Mouse (Mus musculus) stomach, embryonic 16.5 days (tissue): ENCODE results near the gene Cdc42bpa. TPM values are rescaled to one million over a fixed set of nuclear protein-coding genes. Genes with fewer than 3 reads are reported as not detected.

Experiments used
- ATAC-seq: fragments of 200-750 bp; cut with Nextera tagmentation; 2 replicates; pipeline ENCODE4 v1.8.0; 2017; ENCODE audit warnings: moderate number of reproducible peaks, moderate TSS enrichment; ENCODE audit not compliant: insufficient read depth, low FRiP score
- H3K27ac ChIP-seq: fragments of 300-500 bp; sonication (generic); 2 replicates; pipeline ENCODE4 v1.5.1; 2014; ENCODE audit warnings: low read length
- H3K27me3 ChIP-seq: fragments of 300-500 bp; sonication (generic); 2 replicates; pipeline ENCODE4 v1.6.1; 2014; ENCODE audit warnings: low read length, control low read depth, mixed read lengths; ENCODE audit not compliant: control insufficient read depth, insufficient read depth
- H3K36me3 ChIP-seq: fragments of 300-500 bp; sonication (generic); 2 replicates; pipeline ENCODE4 v1.6.1; 2014; ENCODE audit warnings: low read length; ENCODE audit not compliant: control insufficient read depth, insufficient read depth
- H3K4me1 ChIP-seq: fragments of 300-500 bp; sonication (generic); 2 replicates; pipeline ENCODE4 v1.6.1; 2014; ENCODE audit warnings: low read length, control low read depth, mixed read lengths; ENCODE audit not compliant: control insufficient read depth, insufficient read depth
- H3K4me2 ChIP-seq: fragments of 300-500 bp; sonication (generic); 2 replicates; pipeline ENCODE4 v1.6.1; 2014; ENCODE audit warnings: low read depth, low read length, mixed read lengths
- H3K4me3 ChIP-seq: fragments of 300-500 bp; sonication (generic); replicated peaks from 2 replicates; pipeline ENCODE4 v1.5.1; 2014; ENCODE audit warnings: mild to moderate bottlenecking, low read length
- H3K9ac ChIP-seq: fragments of 300-500 bp; sonication (generic); 2 replicates; pipeline ENCODE4 v1.6.1; 2014; ENCODE audit warnings: low read length
- H3K9me3 ChIP-seq: fragments of 300-500 bp; sonication (generic); replicated peaks from 2 replicates; pipeline ENCODE4 v1.6.1; 2016; ENCODE audit warnings: low read length, control low read depth; ENCODE audit not compliant: control insufficient read depth
- WGBS: fragments of 180-500 bp; shearing (Covaris S2); extraction: QIAGEN DNeasy Blood & Tissue Kit; methylation state at CpG from one replicate; pipeline ENCODE4 v1.1.7; 2014; 5-methylcytosine and 5-hydroxymethylcytosine counted together
- polyA plus RNA-seq: library from polyadenylated mRNA; unstranded; fragments of >200 nt; fragmentation: Nextera tagmentation; extraction: Ambion mirVana; gene quantifications from 2 replicates; pipeline ENCODE4 v1.2.1, GENCODE M21; 2015

Cdc42bpa gene
- polyA plus RNA-seq, 1 experiment from 2014 or later: 16.3 TPM

DNA sequence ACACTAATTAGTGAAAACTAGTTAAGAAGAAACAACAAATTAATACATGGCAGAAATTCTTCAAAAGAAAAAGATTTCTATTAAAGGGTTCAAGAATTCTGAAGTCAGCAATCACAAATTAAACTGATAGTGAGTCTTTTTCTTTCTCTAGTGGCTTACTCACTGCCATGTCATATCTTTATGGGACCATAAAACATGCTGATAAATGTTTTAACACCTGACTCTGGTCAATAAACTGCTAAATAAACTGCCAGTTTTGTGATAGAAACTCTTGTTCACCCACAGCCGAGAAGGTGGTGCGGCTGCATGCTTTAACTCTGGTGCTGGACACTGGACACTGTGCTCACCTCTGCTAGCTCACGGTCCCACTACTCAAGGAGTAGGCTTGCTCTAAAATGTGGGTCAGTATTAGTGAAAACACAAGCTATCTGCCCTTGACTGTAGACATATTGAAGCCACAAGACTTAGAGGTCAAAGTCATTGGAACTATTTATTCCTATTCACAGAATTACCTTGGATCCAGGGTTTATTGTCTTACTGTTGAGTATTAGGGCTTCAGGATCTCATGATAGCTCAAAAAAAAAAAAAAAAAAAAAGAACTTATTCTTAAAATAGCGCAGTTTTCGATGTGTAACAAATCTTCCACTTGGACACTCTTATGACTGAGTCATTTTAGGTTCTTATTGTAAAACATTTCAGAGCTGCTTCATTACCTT, 168.0 kb downstream of the Cdc42bpa start:
- Histone ChIP-seq H3K27ac (no peak overlapping the region), H3K9me3 (no peaks in the 10 kb centered on the region), H3K9ac (no peak overlapping the region), H3K36me3 (no peaks in the 10 kb centered on the region), H3K27me3 (no peaks in the 10 kb centered on the region), H3K4me2 (no peak overlapping the region), H3K4me3 (no peak overlapping the region), H3K4me1 (no peaks in the 10 kb centered on the region)
- WGBS: 82% methylated on average over 5 of the region's 5 CpGs
- ATAC-seq: no peak

DNA sequence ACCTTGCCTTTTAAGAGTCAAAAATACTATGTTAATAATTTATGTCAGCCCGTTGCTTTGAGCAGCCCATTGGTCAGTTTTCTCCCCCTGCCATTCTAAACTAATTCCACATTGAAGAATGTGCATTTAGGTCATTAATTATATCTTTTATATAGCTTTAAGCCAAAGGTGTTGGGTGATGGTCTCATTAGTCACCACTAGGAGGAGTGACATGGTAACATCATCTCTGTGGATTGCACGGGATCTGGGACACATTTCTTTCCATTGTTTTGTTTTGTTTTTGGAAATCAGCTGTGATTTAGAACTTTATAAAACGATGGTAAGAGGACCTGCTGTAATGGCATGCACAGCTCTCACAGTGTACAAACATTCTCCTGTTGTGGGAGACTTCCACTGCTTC, 171.1 kb downstream of the Cdc42bpa start:
- no peak overlapping the region for H3K4me3 ChIP-seq
- H3K27ac ChIP-seq: no peak overlapping the region
- H3K9ac ChIP-seq: no peak overlapping the region
- no peaks in the 10 kb centered on the region for H3K36me3 ChIP-seq
- H3K4me1 ChIP-seq: no peaks in the 10 kb centered on the region
- H3K27me3 ChIP-seq: no peaks in the 10 kb centered on the region
- ATAC-seq: no peak
- no peaks in the 10 kb centered on the region for H3K9me3 ChIP-seq
- H3K4me2 ChIP-seq: no peak overlapping the region
- 61% methylated on average over 3 of the region's 3 CpGs for WGBS

DNA sequence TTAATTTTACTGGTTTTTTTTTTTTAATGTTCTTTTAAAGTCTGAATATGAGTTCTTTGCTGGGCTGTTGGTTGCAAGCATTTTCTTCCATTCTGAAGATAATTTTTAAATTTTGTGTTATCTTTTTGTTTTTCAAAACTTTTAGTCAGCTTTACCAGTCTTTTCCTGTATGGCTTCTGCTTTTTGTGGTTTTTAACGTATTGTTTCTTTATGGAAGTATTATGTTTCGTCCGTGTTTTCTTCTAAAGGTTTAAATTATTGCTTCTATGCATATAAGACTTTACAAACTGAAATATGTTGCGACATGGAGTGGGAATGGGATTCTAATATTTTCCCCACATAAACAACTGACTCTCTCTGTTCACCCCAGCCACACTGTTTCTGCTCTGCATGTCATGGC, 171.9 kb downstream of the Cdc42bpa start:
- Histone ChIP-seq H3K4me1 (no peaks in the 10 kb centered on the region), H3K27ac (no peak overlapping the region), H3K27me3 (no peaks in the 10 kb centered on the region), H3K4me3 (no peak overlapping the region), H3K4me2 (no peak overlapping the region), H3K36me3 (0 out of 2 replicates have a peak, but pooled peaks cover 5% of the 10 kb centered on the region), H3K9ac (no peak overlapping the region), H3K9me3 (no peaks in the 10 kb centered on the region)
- no peak for ATAC-seq
- 87% methylated on average over 4 of the region's 4 CpGs for WGBS

DNA sequence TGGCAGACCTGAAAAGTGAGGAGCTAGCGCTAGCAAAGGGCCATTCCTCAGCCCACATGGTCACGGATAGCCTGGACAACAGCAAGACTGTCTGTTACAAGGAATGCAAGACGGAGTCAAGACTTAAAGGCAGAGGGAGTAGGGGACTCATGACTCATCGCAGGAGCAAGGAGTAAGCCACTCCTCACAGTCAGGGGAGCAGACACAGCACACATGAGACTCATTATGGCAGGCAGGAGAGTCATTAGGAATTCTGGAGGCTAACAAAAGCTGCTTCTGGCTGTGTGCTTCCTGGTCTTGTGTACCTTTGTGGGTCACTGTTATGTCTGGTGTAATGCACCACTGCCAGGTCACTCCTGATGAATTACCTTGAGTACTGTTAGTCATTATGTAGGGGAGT, 178.9 kb downstream of the Cdc42bpa start:
- Histone ChIP-seq H3K4me1 (no peaks in the 10 kb centered on the region), H3K27ac (no peak overlapping the region), H3K4me2 (no peak overlapping the region), H3K9me3 (no peaks in the 10 kb centered on the region), H3K4me3 (no peak overlapping the region), H3K9ac (no peak overlapping the region), H3K27me3 (no peaks in the 10 kb centered on the region), H3K36me3 (peaks cover 10% of the 10 kb centered on the region; the same call in 1 of the 2 replicates)
- 80% methylated on average over 4 of the region's 4 CpGs for WGBS
- ATAC-seq: no peak

DNA sequence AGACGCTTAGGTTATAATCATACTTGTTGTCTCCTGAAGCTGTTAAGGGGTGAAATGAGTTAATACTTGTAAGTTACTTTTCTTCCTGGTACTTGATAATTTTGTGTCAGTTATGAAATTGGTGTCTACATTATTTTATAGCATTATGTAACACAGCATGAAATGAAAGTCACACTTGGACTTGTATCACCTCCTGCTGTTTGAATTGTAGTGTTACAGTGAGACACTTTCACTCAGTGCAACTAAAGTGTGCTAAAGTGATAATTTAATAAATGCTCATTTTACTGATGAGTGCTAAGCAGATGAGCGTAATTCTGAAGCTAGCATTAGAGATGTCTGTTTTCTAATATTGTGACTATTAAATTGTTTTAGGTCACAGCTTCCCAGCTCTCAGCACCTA, 180.7 kb downstream of the Cdc42bpa start:
- Histone ChIP-seq H3K4me2 (no peak overlapping the region), H3K27me3 (no peaks in the 10 kb centered on the region), H3K36me3 (peaks cover 16% of the 10 kb centered on the region), H3K4me3 (no peak overlapping the region), H3K9ac (no peak overlapping the region), H3K27ac (no peak overlapping the region), H3K9me3 (no peaks in the 10 kb centered on the region), H3K4me1 (no peaks in the 10 kb centered on the region)
- 94% methylated on average over 2 of the region's 2 CpGs for WGBS
- ATAC-seq: no peak

DNA sequence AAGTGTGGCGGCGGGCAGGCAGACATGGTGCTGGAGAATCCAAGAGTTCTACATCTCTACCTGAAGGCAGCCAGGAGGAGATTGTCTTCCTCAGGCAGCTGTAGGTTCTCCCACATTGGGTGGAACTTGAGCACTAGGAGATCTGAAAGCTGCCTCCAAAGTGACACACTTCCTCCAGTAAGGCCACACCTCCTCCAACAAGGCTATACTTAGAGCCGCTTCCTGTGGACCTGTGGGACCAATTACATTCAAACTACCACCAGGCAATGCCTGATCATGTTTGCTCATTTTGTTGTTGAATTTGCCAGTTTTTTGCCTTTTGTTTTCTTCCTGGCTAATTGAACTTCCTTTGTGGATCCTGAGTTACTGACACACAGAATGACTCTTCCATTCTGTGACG, 187.8 kb downstream of the Cdc42bpa start:
- H3K4me2 ChIP-seq: no peak overlapping the region
- no peaks in the 10 kb centered on the region for H3K4me1 ChIP-seq
- no peaks in the 10 kb centered on the region for H3K9me3 ChIP-seq
- H3K27me3 ChIP-seq: no peaks in the 10 kb centered on the region
- H3K9ac ChIP-seq: no peak overlapping the region
- peaks cover 5% of the 10 kb centered on the region; the same call in 1 of the 2 replicates for H3K36me3 ChIP-seq
- WGBS: 89% methylated on average over 4 of the region's 4 CpGs
- ATAC-seq: no peak
- H3K27ac ChIP-seq: no peak overlapping the region
- no peak overlapping the region for H3K4me3 ChIP-seq

DNA sequence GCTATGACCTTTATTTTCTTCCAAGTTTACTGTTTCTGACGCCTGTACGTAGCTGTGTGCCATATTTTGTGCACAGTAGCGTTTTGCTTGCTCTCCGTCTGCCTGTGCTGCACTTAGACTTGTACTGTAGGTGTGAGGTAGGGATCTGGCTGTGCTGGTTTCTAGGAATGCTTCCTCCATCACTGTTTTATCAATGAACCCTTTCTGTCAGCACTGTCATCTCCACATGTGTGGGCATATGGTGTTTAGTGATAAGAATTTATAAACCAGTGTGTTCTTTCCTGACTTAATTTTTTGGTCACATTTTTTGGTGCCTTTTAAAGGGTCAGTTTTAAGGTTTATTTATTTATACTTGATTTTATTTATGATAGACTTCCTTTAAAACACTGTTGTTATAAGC, 188.3 kb downstream of the Cdc42bpa start:
- no peak for ATAC-seq
- 84% methylated on average over 4 of the region's 4 CpGs for WGBS
- Histone ChIP-seq H3K27ac (no peak overlapping the region), H3K36me3 (peaks cover 5% of the 10 kb centered on the region; the same call in 1 of the 2 replicates), H3K4me2 (no peak overlapping the region), H3K9ac (no peak overlapping the region), H3K27me3 (no peaks in the 10 kb centered on the region), H3K9me3 (no peaks in the 10 kb centered on the region), H3K4me1 (no peaks in the 10 kb centered on the region), H3K4me3 (no peak overlapping the region)

DNA sequence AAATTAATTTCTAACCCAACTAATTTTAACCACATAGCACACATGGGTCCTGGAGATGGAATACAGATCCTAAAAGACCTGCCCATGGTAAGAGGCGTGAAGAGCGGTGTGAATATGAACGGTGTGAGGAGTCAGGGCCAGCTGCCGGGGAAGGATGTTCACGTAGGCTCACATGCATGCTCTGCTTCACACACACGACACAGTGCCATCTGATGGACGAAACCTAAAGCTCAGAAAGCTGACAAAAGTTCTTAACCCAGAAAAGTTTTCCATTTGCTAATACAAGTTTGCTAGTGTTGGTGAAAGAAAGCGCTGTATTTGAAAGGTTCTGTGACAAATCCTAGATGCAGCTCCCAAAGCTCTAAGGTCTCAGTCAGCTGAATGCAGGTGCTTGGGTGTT, 190.9 kb downstream of the Cdc42bpa start:
- no peak for ATAC-seq
- no peak overlapping the region for H3K9ac ChIP-seq
- WGBS: 80% methylated on average over 8 of the region's 8 CpGs
- H3K9me3 ChIP-seq: no peaks in the 10 kb centered on the region
- H3K36me3 ChIP-seq: no peaks in the 10 kb centered on the region
- no peak overlapping the region for H3K27ac ChIP-seq
- no peaks in the 10 kb centered on the region for H3K4me1 ChIP-seq
- no peak overlapping the region for H3K4me3 ChIP-seq
- no peaks in the 10 kb centered on the region for H3K27me3 ChIP-seq
- no peak overlapping the region for H3K4me2 ChIP-seq

DNA sequence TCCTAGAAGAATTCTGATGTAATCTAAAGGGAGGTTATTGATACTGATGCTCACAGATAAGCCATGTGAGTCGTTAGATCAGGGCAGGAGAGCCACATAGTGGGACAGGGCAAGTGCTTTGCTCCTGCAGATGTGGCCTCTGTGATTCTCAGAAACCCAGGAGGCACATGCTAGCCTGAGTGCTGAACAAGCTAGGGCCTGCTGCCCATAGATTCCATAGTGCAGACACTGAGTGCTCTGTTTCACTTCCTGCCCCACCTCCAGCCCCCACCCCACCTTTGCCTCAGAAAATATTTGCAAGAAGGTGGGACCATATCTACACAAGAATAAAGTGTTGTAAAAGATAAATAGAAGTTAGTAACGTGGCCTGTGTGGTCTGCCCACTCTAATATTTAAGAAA, 198.4 kb downstream of the Cdc42bpa start:
- Histone ChIP-seq H3K9ac (no peak overlapping the region), H3K4me2 (no peak overlapping the region), H3K9me3 (no peaks in the 10 kb centered on the region), H3K4me1 (no peaks in the 10 kb centered on the region), H3K27ac (peak overlapping the region; percentile 42; the same call in 1 of the 2 replicates), H3K4me3 (no peak overlapping the region), H3K36me3 (no peaks in the 10 kb centered on the region), H3K27me3 (no peaks in the 10 kb centered on the region)
- ATAC-seq: peak; percentile 72; the same call in 1 of the 2 replicates
- WGBS: 55% methylated on average over 2 of the region's 2 CpGs
